Mouse (Mus musculus) frontal cortex, adult 2 months (tissue): ENCODE measurements around the gene Pilrb2. TPM values are rescaled to one million over a fixed set of nuclear protein-coding genes. Genes with fewer than 3 reads are reported as not detected.
"Not testable (repeated sequence)": the region's sequence is repeated elsewhere in the genome, so short reads cannot be mapped to it uniquely, and the experiment has no call there.

Experiments
- DNase-seq, 2 experiments: peaks; one replicate each; pipeline ENCODE4 v3.0.0; 2022; ENCODE audit warnings: low spot score in 1 of 2; ENCODE audit errors: extremely low spot score in 1 of 2
- polyA plus RNA-seq: library from polyadenylated mRNA; depleted of rRNA; stranded (reverse); fragments of >200 nt; gene quantifications from 2 replicates; pipeline ENCODE4 v1.2.3, GENCODE M21; 2012; rRNA removed

The Pilrb2 gene
- polyA plus RNA-seq, 1 experiment, result 0.08 TPM

DNA sequence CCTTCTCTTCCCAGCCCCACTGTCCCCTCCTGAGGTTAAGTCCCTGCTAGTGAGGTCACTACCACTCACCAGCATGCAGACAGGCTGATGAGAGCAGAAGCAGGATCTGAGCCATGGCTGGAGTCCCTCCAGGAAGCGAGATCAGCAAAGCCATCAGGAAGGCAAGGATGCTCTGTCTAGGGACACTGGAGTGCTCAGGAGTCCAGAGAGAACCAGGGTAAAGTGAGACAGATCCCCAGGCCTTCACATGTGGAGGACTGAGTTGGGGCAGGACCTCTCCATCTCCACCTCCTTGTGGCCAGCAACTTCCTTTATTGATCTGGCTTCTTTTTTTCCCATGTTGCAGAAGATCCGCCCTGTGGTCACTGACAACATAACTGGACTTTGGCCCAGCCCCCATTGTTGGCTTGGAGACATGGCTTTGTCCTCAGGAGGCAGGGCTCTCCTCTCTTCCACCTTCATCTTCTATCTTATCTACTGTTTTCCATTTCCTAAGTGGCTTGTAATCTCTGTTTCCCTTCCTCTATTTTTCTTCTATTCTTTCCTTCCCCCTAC, 35.6 kb downstream of the Pilrb2 start, which contains the start of gene Pilra:
Gene Pilra, minus strand, starts transcription at position 316 of the 555 bp plus-strand sequence.
- not testable (repeated sequence) for DNase-seq

DNA sequence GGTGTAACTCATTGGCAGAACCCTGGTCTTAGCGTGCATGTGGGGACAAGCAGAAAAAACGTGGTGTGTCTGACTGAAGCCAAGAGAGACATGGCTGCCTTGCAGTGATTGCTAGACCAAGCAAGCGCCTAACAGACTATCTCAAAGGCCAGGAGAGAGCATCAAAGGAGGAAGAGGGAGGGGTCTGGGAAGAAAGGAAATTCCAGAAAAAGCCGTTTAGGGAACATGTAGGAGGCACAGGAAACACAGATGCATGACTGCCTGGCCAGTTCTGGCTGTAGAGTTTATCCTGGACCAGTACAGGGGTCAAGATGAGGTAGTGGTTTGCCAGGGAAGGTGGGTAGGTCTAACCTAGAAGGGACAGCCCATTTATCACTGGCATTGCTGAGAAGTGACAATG, 38.1 kb downstream of the Pilrb2 start:
- DNase-seq, result no peak

DNA sequence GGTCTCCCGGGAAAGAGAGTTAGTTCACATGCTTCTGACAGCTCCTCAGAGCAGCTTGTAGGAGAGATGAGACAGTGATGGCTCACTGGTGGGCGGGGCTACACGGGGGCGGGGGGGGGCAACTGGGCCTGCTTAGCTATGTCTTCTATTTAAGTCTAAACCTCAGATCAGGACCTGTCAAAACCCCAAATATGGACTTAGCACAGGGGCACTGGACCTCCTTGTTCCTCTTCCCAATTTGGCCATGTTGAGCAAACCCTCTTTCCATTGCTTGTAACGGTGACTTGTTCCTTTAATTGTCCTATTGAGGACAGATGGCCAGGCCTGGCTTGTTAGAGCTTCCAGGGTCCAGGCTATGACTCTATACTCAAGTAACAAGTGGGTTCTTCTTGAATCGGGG, 40.1 kb downstream of the Pilrb2 start:
- DNase-seq, result no peak

DNA sequence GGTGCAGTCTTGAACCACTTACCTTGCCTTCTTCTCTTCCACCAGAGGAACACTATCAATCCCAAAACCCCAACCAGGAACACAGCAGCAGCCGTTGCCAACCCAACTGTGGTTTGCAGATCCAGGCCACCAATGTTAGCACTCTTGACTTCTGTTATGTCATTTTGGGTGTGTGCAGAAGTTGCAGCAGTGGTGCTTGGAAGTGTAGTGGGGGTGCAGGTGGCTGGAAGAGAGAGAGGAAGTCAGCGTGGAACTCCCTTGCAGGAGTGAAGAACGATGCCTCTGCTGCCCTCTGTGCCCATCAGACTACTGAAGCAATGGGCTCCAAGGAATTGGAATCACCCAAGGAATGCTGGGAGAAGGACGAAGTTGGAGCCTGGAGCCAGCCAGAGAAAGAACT, 40.5 kb downstream of the Pilrb2 start:
- DNase-seq, result no peak

DNA sequence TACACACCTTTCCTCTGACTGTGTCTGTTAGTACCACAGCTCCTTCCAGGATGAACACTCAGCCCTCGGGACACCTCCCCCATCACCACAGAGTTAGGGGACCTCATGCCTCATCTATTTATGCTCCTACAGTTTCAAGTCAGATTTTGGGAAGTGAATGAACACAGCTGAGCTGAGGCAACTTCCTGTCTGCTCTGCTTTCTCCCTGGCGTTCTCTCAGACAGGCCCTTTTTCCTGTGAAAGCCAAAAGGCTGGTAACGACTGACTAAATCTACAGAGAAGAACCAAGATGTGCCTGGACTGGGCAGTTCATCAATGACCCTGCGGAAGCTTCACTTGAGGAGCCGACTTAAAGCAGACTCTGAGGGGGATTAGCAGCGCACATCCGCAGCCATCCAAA, 41.4 kb downstream of the Pilrb2 start:
- no peak for DNase-seq

DNA sequence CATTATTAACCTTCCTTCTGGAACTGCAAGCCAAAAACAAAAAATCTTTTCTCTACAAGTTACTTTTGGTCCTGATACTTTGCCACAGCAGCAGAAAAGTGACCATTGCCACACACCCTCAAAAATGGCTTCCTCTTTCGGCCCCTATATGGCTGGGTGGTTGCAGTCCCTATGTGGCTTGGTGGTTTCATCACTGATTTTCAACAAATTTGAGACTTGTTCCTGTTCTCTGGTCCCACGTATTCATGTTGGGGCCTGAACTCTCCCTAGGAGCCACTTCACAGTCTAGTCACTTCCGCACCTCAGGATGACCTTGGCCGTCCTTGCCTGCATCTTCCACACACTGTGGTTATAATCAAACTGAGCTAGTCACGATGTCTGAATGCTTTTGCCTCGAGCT, 42.9 kb downstream of the Pilrb2 start:
- no peak for DNase-seq

DNA sequence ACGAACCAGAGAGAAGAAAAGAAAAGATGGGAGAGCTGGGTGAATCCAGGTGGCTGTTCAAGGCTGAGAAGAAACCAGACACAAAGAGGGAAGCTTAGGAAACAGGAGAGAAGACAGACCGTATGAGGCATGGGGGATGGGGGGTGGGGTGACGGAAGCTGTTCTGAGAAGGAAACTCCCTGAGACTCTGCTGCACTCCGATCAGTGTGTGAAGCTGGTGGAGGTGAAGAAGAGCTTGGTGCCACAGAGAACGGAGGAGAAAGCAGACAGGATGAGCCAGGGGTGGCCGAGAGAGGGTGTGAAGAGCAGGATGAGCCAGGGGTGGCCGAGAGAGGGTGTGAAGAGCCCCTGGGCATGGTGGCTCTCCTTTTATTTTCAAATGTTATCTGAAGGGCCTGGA, 45.2 kb downstream of the Pilrb2 start:
- no peak for DNase-seq

DNA sequence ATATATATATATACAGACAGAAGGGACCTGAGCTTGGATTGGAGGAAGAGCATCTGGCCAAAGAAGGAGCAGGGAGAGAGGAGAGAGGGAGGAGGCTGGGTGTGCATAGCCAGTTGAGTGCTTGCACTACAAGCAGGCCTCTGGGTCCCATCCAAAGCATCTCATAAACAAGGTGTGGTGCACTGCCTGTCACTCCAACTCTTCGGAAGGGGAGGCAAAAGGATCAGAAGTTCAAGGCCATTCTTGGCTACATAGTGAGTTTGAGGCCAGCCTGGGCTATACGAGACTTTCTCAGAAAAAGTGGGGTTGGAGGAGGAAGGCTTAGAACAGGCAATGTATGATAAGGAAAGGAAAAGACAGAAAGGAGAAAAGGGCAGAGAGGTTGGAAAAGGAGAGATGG, 45.6 kb downstream of the Pilrb2 start:
- DNase-seq, result no peak

DNA sequence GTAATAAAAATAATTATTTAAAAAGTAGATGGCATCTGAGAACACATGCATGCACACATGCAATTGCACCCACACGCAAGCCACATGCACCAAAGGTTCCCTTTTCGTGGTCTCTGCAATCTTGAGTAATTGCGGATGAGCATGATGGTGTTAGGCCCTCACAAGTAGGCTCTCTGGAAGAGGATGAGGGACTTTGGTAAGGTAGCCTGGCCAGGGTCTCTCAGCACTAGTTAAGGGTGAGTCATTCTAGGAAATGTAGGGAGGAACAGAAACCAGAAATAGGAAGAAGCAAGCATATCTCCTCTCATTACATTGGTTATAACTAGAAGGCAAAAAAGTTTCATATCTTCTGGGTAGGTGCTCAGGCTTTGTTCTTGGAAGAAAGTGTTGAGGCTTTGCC, 46.6 kb downstream of the Pilrb2 start:
- DNase-seq, result no peak

DNA sequence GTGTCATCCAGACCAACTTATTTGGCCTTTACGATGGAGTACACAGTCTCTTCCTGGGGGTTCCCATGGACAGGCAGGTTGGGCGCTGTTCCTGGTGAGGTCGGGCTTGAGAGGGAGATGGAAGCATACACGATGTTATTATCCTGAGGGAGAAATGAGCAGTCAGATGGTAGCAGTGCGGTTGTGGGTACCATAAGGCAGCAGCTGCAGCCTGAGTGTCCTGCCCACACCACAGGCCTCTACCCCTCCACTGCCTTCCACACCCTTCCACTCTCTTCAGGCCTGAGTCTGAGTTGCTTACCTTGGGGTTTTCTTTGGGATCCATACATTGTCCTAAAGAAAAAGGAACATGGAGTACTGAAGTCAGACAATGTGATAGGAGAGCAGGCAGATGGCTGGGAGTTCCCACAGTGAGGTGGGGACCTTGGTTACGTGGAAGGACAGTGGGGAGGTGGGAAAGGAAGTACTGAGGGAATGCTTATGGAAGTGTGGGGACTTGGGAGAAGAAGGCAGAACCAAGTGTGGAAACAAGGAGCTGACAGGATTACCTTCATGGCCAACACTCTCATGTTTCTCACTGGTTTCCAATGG, 48.1 kb downstream of the Pilrb2 start:
- DNase-seq, result no peak

DNA sequence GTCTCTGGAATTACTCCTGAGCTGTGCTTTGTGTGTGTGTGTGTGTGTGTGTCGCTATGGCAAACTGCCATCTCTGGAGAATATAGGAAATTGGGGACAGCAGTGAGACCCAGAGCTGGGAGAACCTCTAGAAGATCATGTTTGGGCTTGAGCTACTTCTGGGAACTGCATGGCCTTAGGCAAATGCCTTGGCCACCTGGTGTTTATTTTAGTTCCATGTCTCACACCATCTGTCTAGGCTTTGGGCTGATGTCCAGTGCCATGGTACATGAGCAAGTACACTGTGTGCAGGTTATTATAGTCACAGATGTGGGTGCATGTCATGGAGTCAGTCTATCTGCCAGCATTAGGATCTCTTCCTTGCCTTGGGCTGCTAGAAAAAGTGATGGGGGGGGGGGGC, 49.0 kb downstream of the Pilrb2 start:
- no peak for DNase-seq

DNA sequence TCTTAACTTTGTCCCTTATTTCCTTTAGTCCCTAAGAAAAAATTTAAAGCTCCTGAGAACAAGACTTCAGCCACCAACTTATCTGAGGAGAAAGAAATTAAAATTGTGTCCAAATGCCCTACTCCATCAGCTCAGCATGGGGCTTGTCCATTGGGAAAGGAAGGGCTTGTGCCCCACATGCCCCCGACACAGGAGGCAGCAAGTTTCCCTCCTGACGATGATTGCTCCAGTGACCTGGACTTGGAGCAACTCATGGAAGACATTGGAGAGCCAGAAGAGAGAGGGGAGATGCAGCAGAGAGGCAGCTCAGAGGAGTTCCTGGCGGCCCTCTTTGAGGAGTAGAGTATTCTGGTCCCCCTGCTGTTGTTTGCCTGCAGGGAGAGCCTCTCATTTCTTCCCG, 49.5 kb downstream of the Pilrb2 start:
- no peak for DNase-seq

DNA sequence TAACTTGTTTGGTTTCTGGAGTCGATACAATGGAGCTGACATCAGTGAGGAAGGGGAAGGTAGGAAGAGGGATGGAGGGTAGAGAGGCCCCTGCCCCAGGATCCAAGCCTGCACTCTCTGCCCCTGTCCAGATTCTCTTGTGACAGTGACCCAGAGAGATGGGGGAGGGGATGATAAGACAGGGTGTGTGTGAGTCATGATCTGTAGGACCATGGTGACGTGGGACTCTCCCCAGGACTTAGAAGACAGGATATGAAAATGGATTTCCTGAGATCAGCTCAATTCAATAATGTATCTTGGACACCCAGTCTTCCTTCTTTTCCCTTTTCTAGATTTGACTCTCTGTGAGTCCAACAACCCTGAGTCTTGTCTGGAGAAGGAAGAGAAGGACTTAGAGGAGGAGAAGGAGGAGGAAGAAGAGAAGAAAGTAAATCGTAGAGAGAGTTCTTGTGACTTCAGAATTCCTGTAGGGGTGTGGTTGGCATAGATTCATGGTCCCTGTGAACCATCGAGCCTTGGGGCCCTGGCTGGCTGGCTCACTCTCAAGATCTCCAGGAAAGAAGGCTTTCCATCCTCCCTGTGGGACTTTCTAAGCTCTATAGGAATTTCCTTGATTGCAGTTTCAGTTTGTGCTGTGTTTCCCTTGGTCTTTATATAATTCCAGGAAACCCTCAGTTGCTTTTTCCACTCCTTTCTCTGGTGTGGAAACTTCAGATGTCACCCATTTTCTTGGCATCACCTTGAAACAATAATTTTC, 54.0 kb downstream of the Pilrb2 start:
- no peak for DNase-seq

Other genes starting within 250 kb of the Pilrb2 start
- 0.30 and 0.36 TPM in 2 replicates for gene Fbxo24, start 242.8 kb downstream of the Pilrb2 start, polyA plus RNA-seq
- gene Lrch4, start 242.7 kb downstream of the Pilrb2 start, polyA plus RNA-seq, result 15.6 and 19.9 TPM in 2 replicates
- 13.3 and 14.4 TPM in 2 replicates for gene Gm20605, start 242.6 kb downstream of the Pilrb2 start, polyA plus RNA-seq
- gene Sap25, start 230.5 kb downstream of the Pilrb2 start, polyA plus RNA-seq, result 27.8 and 34.4 TPM in 2 replicates
- 0.48 and 0.86 TPM in 2 replicates for gene Irs3, start 226.1 kb downstream of the Pilrb2 start, polyA plus RNA-seq
- 32.4 and 32.9 TPM in 2 replicates for gene Agfg2, start 187.1 kb downstream of the Pilrb2 start, polyA plus RNA-seq
- 55.0 and 60.9 TPM in 2 replicates for gene Nyap1, start 130.2 kb downstream of the Pilrb2 start, polyA plus RNA-seq
- 273 and 360 TPM in 2 replicates for gene Tsc22d4, start 126.1 kb downstream of the Pilrb2 start, polyA plus RNA-seq
- gene Ppp1r35, start 93.0 kb downstream of the Pilrb2 start, polyA plus RNA-seq, result 24.2 and 25.9 TPM in 2 replicates
- gene Mepce, start 84.2 kb downstream of the Pilrb2 start, polyA plus RNA-seq, result 39.1 and 42.6 TPM in 2 replicates
- gene Zcwpw1, start 84.0 kb downstream of the Pilrb2 start, polyA plus RNA-seq, result 14.1 and 15.3 TPM in 2 replicates
- 0.86 and 0.98 TPM in 2 replicates for gene Pilra, start 35.5 kb downstream of the Pilrb2 start, polyA plus RNA-seq
- gene Pilrb1, start 13.7 kb downstream of the Pilrb2 start, polyA plus RNA-seq, result 0.20 TPM in 1 of 2 replicates, not detected in the other
- gene Cyp3a13, start 49.8 kb upstream of the Pilrb2 start, polyA plus RNA-seq, result 0.97 and 1.2 TPM in 2 replicates
- 33.9 and 34.0 TPM in 2 replicates for gene Gjc3, start 91.3 kb upstream of the Pilrb2 start, polyA plus RNA-seq
- 0.36 and 0.54 TPM in 2 replicates for gene Azgp1, start 109.7 kb upstream of the Pilrb2 start, polyA plus RNA-seq
- gene Smok3a, start 149.4 kb upstream of the Pilrb2 start, polyA plus RNA-seq, result not detected in 2 replicates
- not detected in 2 replicates for gene Smok3b, start 149.6 kb upstream of the Pilrb2 start, polyA plus RNA-seq
- gene Smok3c, start 181.4 kb upstream of the Pilrb2 start, polyA plus RNA-seq, result not detected in 2 replicates
- gene Zkscan1, start 213.3 kb upstream of the Pilrb2 start, polyA plus RNA-seq, result 14.8 and 16.3 TPM in 2 replicates
- gene Zscan21, start 245.1 kb upstream of the Pilrb2 start, polyA plus RNA-seq, result 18.0 and 21.2 TPM in 2 replicates